ENCODE assay signal across 34 mouse cellular contexts in the genomic region with DNA sequence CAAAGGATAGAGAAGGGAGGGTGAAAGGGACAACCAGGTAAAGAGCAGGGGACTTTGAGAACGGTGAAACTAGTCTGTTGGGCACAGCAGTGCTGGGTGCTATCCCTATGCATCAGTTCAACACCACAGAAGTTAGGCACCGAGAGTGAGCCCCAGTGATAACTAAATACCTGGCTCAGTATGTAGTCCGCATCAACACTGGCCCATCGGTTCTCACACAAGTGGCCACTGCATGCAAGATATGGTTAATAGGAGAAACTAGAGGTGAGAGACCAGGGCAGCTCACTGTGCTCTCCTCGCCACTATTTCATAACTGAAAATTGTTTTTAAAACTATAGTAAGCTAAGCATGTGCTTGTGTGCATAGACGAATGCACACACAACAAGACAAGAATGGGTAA.
"Had no signal": no experiment of that assay in that cellular context is flagged by ENCODE, and none has a peak within 500 bp of the region (broad histone marks: within the 10 kb centered on the region; RNA-seq: fewer than 3 reads in every experiment).

No protein-coding gene starts in this region.

- DNase-seq: heart, postnatal 10 days; heart, postnatal 14 days; heart, postnatal 36 days; heart, postnatal 4 days; kidney, adult 11 months; kidney, adult 18-20 months; kidney, adult 2 months; kidney, adult 8-10 months; kidney, adult 9 months; kidney, postnatal 10 days; kidney, postnatal 14 days; kidney, postnatal 25 days; kidney, postnatal 36 days; kidney, postnatal 4 days; layer of hippocampus, adult 9-11 months; layer of hippocampus, postnatal 36 days had no signal

- H3K27ac ChIP-seq: heart, embryonic 13.5 days; heart, embryonic 15.5 days; hindbrain, embryonic 10.5 days; hindbrain, embryonic 12.5 days; hindbrain, embryonic 13.5 days; hindbrain, embryonic 14.5 days; hindbrain, embryonic 15.5 days; hindbrain, postnatal 0 days; intestine, embryonic 15.5 days; kidney, embryonic 15.5 days; kidney, postnatal 0 days had no signal

- H3K9me3 ChIP-seq: heart, embryonic 12.5 days; heart, embryonic 13.5 days; heart, embryonic 15.5 days; hindbrain, embryonic 10.5 days; hindbrain, embryonic 12.5 days; hindbrain, embryonic 13.5 days; hindbrain, embryonic 15.5 days; intestine, embryonic 15.5 days; kidney, embryonic 15.5 days had no signal

- H3K36me3 ChIP-seq: heart, embryonic 12.5 days; heart, embryonic 13.5 days; heart, embryonic 15.5 days; hindbrain, embryonic 10.5 days; hindbrain, embryonic 12.5 days; hindbrain, embryonic 13.5 days; hindbrain, embryonic 15.5 days; intestine, embryonic 15.5 days; kidney, embryonic 15.5 days had no signal

- H3K4me3 ChIP-seq: heart, embryonic 12.5 days; heart, embryonic 13.5 days; heart, embryonic 15.5 days; hindbrain, embryonic 10.5 days; hindbrain, embryonic 12.5 days; hindbrain, embryonic 13.5 days; hindbrain, embryonic 15.5 days; intestine, embryonic 15.5 days; kidney, embryonic 15.5 days; layer of hippocampus, adult 2 months had no signal

- H3K27me3 ChIP-seq: heart, embryonic 12.5 days; heart, embryonic 13.5 days; heart, embryonic 15.5 days; hindbrain, embryonic 12.5 days; hindbrain, embryonic 13.5 days; hindbrain, embryonic 15.5 days; intestine, embryonic 15.5 days; kidney, embryonic 15.5 days had no signal

- ATAC-seq: hindbrain, embryonic 16.5 days; hindbrain, postnatal 0 days; inflammation-experienced regulatory T-cells, adult 6 months; intestine, embryonic 15.5 days; intestine, embryonic 16.5 days; intestine, postnatal 0 days had no signal

- H3K4me2 ChIP-seq: heart, embryonic 11.5 days; heart, embryonic 12.5 days; heart, embryonic 13.5 days; heart, embryonic 15.5 days; hindbrain, embryonic 12.5 days; hindbrain, embryonic 13.5 days; hindbrain, embryonic 14.5 days; hindbrain, embryonic 15.5 days; intestine, embryonic 15.5 days; kidney, embryonic 15.5 days had no signal

- H3K4me1 ChIP-seq: heart, embryonic 12.5 days; heart, embryonic 13.5 days; heart, embryonic 15.5 days; hindbrain, embryonic 12.5 days; kidney, embryonic 15.5 days had no signal

- H3K9ac ChIP-seq: heart, embryonic 12.5 days; heart, embryonic 13.5 days; heart, embryonic 15.5 days; hindbrain, embryonic 12.5 days; hindbrain, embryonic 13.5 days; hindbrain, embryonic 14.5 days; hindbrain, embryonic 15.5 days; intestine, embryonic 15.5 days; kidney, embryonic 15.5 days had no signal
